Mouse (Mus musculus): ENCODE measurements around the gene Pafah2.

GRCm38 (mm10) chr4:134392595-134392994, 3.5 kb upstream of the Pafah2 start:
- TF ChIP-seq CTCF (IDR thresholded peaks at IDR 0.05; ENCODE audit: low read depth) (no peak), EP300 (IDR thresholded peaks at IDR 0.05; ENCODE audit: low read depth) (no peak)

All from liver, postnatal 0 days (tissue).